Mouse (Mus musculus) spleen, adult 12 weeks (tissue): ENCODE measurements around the gene B3gnt6.

Experiments used
- DNase-seq: peaks from one replicate; pipeline ENCODE4 v3.0.0; 2022; ENCODE audit warnings: low spot score

The B3gnt6 gene

GRCm38 (mm10) chr7:98177071-98177485 lies 22.2 kb downstream of the B3gnt6 start:
- no peak for DNase-seq

GRCm38 (mm10) chr7:98176322-98177070 lies 22.8 kb downstream of the B3gnt6 start:
- DNase-seq, result no peak

- DNase-seq, result peak; percentile 59
Measured at GRCm38 (mm10) chr7:98174883-98175755, 24.2 kb downstream of the B3gnt6 start.

GRCm38 (mm10) chr7:98173408-98173807 lies 25.9 kb downstream of the B3gnt6 start:
- DNase-seq, result no peak

GRCm38 (mm10) chr7:98172661-98173060 lies 26.6 kb downstream of the B3gnt6 start:
- DNase-seq, result no peak

GRCm38 (mm10) chr7:98171141-98172073 lies 27.9 kb downstream of the B3gnt6 start:
- peak; percentile 70 for DNase-seq

- DNase-seq, result no peak
Measured at GRCm38 (mm10) chr7:98164999-98165528, 34.2 kb downstream of the B3gnt6 start.

GRCm38 (mm10) chr7:98164382-98164998 lies 34.8 kb downstream of the B3gnt6 start:
- no peak for DNase-seq

GRCm38 (mm10) chr7:98163700-98164099 lies 35.6 kb downstream of the B3gnt6 start:
- no peak for DNase-seq

- no peak for DNase-seq
Measured at GRCm38 (mm10) chr7:98162239-98162638, 37.0 kb downstream of the B3gnt6 start.

GRCm38 (mm10) chr7:98160041-98160740 lies 39.1 kb downstream of the B3gnt6 start:
- DNase-seq, result no peak

- no peak for DNase-seq
Measured at GRCm38 (mm10) chr7:98158481-98158880, 40.8 kb downstream of the B3gnt6 start.

- no peak for DNase-seq
Measured at GRCm38 (mm10) chr7:98157636-98158332, 41.5 kb downstream of the B3gnt6 start.

GRCm38 (mm10) chr7:98156280-98156665 lies 43.0 kb downstream of the B3gnt6 start:
- DNase-seq, result no peak

- peak; percentile 48 for DNase-seq
Measured at GRCm38 (mm10) chr7:98155546-98156279, 43.6 kb downstream of the B3gnt6 start.

GRCm38 (mm10) chr7:98153892-98154291 lies 45.4 kb downstream of the B3gnt6 start:
- DNase-seq, result no peak

- DNase-seq, result no peak
Measured at GRCm38 (mm10) chr7:98153345-98153744, 45.9 kb downstream of the B3gnt6 start.

- no peak for DNase-seq
Measured at GRCm38 (mm10) chr7:98152400-98152799, 46.9 kb downstream of the B3gnt6 start.

- no peak for DNase-seq
Measured at GRCm38 (mm10) chr7:98150525-98150924, 48.8 kb downstream of the B3gnt6 start.
